Mouse (Mus musculus) lung, postnatal 14 days (tissue): ENCODE results near the gene Ppl.

Experiments
- DNase-seq: peaks from one replicate; pipeline ENCODE4 v3.0.0; 2021

Gene Ppl

GRCm38 (mm10) chr16:5132401-5132801 lies at the start of gene Ppl:
Ppl (minus strand) TSS chr16:5132421.
- DNase-seq = peak; percentile 81

- DNase-seq = no peak
Measured at GRCm38 (mm10) chr16:5172636-5173035, 40.4 kb upstream of the Ppl start.

DNA sequence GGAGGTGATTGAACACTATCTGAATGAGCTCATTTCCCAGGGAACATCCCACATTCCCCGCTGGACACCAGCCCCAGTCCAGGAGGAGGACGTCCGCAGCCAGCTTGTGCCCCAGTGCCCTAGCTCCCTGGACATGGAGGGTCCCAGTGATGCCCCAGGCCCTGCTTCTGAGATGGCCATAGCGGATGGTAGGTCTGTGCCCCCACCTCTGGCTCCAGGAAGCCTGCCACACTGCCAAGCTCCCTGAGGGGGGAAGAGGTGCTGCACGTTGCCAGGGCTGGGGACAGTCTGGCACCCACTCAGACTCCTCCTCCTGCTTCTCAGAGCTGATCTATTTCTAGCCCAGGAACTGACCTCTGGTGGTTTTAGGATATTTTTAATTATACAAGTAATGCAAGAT lies 36.6 kb upstream of the Ppl start:
- no peak for DNase-seq

- no peak for DNase-seq
Measured at GRCm38 (mm10) chr16:5168038-5168437, 35.8 kb upstream of the Ppl start.

- DNase-seq = no peak
Measured at GRCm38 (mm10) chr16:5164327-5164726, 32.1 kb upstream of the Ppl start.

- no peak for DNase-seq
Measured at GRCm38 (mm10) chr16:5159248-5159647, 27.0 kb upstream of the Ppl start.

GRCm38 (mm10) chr16:5157113-5157512 lies 24.9 kb upstream of the Ppl start:
- DNase-seq = no peak

DNA sequence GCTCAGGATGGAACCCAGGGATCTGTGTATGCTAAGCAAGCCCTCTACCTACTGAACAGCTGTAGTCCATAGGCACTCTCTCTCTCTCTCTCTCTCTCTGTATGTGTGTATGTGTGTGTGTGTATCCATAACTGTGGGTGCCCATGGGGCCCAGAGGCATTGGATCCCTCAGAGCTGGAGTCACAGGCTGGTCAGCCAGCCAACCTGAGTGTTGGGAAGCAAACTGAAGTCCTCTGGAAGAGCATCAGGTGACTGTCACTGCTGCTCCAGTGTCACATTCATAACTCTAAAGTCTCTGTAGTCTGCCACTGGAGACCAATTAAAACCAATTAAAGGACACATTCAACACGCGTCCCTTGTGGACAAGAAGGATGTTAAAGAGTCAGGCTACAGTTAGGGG lies 24.3 kb upstream of the Ppl start:
- DNase-seq = no peak

- DNase-seq = no peak
Measured at GRCm38 (mm10) chr16:5155014-5155413, 22.8 kb upstream of the Ppl start.

DNA sequence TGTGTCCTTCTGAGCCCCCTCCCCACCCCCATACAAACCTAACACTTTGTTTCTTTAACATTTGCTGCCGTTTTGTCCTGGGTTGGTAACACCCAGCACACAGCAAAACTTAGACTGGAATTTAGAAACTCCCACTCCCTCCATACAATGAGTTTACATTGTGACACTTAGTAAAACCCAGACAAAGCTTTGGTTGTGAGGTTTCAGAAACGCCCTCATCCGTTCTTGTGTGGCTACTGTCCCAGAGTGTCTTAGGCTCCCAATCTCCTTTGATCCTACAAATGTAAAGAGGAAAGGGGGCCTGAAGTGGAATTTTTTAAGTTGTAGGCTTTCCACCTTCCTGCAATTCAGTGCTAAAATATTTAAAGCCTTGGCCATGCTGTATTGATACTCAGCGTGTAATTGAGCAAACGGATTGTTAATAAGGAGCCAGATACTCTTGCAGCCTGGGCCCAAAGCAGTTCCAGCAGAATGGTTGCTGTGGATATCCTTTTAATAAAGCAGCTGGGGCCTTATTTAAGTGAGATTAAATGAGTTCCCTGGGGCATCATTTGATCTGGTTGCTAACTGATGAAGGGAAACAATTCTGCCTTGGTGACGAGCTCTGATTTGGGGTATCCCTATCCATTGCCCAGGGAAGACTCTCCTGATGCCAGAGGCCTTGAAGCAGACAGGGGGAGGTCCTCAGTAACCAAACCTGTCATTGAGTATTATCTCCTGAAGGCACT lies 21.2 kb upstream of the Ppl start:
- no peak for DNase-seq

GRCm38 (mm10) chr16:5150544-5150943 lies 18.3 kb upstream of the Ppl start:
- DNase-seq = no peak

DNA sequence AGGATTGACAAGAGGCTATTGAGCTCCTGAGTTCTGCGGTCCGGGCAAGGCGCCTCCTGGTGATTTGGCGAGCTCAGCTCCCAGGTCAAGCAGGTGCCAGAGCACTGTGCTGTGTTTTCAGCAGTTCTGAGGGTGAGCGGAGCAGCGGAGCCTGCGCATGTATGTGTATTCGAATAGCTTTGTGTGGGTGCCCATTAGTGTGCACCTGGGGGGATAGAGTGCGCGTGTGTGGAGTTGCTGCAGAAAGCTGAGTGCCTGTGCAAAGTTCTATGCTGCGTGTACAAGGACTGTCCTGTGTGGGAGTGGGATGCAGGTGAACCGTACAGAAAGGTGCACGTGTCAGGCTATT lies 14.8 kb upstream of the Ppl start, which contains the start of gene Sec14l5:
TSS of gene Sec14l5 (plus strand) at position 73 of the 349 bp plus-strand sequence.
- no peak for DNase-seq

DNA sequence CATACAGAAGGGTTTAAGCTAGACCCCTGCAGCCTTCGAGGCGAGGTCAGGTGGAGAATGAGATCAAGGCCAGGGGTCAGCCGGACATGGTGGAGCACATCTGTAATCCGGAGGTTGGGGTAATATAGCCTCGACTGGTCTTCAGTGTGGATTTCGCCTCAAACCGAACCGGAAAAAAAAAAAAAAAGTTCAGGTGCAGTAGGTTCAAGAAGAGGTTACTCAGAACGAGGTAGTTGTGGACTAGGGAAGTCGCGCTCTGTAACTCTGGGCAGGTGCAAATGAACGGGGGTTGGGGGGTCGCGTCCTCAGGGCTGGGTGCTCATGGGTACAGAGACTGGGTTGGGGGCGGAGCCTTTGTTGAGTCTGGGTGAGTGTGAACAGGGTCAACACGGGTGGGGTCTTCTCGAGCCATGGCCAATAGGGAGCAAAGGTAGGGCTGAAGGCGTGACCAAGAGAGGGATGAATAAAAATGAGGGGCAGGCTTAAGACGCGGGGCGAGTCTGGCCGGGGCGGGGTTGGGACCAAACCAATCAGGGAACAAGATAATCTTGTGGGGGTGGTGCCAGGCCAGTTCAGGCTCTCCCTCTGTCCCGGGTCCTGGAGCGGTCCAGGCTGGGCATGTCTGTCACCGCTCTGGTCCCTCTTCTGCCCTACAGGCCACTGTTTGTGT lies 14.3 kb upstream of the Ppl start:
- DNase-seq = peak; percentile 78

DNA sequence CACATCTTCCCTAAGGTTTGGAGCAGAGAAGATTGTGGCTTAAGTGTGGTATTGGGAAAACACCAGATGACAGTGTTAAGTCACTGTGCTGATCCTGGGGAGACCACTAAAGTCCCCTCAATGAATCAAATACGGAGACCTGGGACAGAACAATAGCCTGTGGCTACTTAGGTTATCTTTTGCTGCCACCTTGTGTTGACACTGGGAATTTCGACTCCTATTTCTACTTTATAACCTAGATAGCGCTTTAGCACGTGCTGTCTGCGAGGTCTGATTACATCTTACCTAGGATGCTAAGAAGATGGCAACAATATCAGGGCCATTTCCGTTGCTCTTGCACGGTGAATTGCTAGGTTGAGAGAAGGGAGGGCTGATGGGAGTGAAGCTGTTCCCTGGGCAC lies 13.3 kb upstream of the Ppl start:
- peak; percentile 86 for DNase-seq

DNA sequence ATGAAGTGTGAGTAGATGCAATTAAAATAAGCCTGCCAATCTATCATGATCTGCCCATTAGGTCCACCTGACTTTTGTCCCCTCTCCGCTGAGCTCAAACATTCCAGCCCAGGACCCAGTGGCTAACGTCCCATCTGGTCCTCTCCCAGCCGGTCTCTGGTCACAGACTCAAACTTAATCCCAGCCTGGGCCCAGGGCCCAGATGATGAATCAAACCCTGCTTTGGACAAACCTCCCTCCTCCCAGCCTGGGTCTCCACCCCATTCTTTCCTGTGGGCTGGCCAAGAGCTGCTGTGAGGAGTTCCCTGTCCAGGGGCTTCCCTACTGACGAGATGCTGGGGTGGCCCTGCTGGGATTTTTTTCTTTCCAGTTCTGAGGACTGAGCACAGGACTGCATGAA lies 7.5 kb upstream of the Ppl start:
- DNase-seq = peak; percentile 64

DNA sequence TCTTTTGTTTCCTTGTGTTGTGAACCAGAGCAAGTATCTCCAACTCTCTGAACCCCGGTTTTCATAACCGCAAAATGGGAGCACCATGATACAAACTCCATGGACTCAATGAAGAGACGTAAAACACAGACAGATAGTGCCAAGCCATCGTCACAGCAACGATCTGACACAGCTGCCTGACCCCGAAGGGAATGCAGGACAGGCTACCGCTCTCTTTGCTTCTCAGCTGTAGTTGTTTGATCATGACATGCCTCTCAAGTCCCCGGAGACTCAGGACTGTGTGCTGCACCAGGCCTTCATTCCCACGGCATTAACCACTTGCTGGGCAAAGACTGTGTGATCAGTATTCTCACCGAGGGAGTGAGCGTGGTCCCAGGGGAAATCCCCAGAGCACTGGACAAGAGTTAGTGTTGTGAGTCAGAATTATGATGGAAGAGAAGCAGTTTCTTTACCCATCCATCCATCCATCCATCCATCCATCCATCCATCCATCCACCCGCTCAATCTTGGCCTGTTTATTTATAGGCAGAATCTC lies 4.9 kb upstream of the Ppl start:
- DNase-seq = no peak

DNA sequence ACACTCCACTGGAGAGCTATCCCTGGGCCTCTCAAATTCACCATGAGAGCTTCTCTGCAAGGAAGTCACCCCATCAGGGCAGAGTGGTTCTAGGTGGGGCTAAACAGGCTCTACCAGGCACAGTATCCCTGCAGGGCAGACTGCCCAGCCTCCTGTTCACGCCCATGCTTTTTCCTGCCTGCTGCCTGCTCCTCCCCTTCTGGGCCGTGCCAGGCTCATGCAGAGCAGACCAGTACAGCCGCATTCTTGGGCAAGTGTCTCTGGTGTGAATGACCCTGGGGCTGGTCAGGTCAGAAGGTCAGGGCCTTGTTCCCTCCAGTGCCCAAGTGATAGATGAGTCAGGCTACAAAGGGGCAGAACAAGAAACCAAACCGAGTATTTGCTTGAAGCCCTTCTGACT lies 4.3 kb upstream of the Ppl start:
- peak; percentile 78 for DNase-seq

DNA sequence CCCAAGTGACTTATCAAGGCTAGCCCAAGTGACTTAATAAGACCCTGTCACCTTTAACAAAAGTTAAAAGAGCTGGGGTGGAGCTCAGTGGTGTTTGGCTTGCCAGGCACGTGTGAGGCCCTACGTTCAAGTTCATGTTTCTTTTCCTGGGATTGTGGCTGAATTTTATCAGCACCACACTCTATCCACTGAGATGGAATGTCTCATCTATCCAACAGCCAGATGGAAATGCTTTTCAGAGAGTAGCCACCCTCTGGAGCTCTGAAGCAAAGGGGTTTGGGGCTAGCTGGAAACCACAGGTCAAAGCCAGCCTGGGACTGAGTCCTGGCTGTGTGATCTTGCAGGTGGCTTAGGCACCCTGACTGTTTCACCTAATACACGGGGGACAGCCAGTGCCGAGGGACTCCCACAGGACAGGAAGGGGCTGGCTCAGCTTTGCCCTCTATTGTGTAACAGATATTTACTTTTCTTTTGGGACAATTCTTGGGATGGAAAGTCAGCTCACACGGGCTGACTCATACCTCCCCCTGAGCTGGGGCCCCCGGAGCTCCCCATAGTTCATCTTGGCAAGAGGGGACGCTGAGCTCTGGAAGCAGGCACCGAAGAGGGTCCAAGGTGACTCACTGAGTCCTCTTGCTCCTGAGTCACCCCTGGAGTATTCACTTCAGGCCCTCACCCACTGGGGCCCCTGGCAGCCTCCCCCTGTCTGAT lies 3.5 kb upstream of the Ppl start:
- no peak for DNase-seq

DNA sequence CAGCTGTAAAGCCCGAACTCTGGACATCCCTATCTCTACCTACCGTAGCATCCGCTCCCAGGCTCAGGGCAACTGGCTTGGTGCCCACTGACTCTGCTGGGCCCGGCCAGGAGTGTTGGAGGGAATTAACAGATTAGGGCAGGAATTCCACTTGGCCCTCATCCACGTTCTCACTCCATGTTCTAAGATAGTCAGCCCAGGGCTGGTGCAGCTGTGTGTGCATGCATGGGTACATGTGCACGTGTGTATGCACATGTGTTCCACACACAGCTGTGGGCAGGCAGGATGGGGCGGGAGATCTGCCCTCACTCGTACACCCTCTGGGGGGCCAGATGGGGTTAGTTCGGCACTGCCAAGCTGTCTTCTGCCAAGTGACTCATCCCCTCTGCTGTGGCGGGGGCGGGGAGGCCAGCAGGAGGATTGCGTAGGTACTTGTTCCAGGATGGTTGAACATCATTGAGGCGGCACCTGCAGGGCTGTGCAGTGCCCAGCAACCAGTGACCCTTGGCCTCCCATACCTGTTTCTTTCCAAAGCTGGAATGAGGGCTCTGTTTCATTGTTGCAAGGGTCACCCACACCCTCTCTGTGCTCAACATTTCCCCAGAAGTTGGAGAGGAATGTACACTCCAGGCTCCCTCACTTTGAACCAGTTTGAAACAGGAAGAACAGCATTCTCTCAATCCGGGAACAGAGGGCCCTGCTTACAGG lies 2.6 kb upstream of the Ppl start:
- DNase-seq = peak; percentile 57

DNA sequence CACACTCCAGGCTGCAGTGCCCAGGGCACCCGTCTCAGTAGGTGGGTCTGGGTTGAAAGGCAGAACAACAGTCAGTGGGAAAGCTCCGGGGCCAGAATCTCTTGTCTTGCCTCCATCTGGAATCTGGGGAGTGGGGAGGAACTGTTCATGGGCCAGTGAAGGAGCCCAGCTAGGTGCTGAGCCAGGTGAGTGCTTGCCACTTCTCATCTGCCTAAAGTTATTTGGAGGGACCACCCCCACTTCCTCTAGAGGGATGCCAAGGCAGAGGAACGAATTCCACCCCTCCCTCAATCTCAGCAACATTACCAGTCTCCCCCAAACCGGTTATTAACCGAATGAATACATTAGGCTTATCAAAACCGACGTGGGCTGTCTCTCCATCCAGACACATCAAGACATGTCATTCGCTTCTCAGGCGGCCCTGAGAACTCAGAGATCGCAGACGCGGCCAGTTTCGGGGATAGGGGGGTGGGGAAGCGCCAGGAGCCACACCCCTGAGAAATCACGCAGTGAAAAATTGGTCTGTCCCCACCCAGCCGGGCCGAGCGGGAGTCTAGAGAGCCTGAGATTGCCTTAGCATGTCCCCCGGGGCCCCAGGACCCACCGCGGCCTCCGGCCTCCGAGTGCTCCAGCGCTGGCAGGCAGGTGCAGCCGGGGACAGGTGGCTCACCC lies 834 bp downstream of the Ppl start:
- DNase-seq = no peak

- peak; percentile 91 for DNase-seq
Measured at GRCm38 (mm10) chr16:5130766-5131165, 1.5 kb downstream of the Ppl start.

DNA sequence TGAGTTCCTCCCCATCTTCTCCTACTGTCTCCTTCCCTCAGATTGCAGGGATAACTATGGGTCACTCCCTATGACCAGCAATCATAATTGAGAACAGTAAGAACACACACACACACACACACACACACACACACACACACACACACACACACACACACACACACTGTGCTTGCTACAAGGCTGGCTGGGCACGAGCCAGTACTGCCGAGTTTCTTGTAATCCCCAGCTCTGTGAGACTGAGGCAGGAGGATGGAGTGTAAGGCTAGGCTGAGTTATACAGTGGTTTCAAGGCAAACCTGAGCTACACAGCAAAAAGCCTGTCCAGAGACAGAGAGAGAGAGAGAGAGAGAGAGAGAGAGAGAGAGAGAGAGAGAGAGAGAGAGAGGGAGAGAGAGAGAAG lies 2.0 kb downstream of the Ppl start:
- DNase-seq = no peak

GRCm38 (mm10) chr16:5123476-5123875 lies 8.7 kb downstream of the Ppl start:
- no peak for DNase-seq
